8 mouse cellular contexts compared by ENCODE assay signal in the genomic region with DNA sequence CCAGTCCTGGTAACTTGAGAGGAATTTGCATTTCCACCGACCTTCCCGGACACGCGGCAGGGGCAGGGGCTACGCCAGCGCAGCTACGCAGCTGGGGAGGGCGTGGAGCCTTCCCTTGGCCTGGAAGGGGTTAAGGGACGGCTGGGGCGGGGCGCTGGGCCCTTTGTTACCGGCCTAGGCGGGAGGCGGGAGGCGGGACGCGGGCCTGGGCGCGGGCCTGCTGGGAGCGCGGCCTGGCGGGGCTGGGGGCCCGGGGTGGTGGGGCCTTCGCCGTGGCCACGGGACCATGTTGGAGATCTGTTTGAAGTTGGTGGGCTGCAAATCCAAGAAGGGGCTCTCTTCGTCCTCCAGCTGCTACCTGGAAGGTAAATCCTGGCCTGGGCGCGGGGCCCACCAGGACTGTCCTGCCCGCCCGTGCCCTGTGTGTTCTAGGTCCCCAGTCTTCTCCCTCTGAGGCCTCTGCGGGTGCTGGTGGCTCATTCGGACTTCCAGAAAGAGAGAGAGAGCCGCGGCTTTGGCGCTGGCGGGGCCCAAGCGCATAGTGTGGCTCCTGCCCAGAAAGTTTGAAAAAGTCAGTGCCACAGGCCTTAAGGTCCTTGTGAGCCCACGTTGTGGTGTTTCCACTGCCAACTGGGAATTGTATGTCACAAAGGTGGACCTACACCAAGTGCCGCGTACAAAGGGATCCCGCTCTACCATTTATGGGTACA. TPM values are rescaled to one million over a fixed set of nuclear protein-coding genes. Genes with fewer than 3 reads are reported as not detected.
DNase-seq lines count a peak whose midpoint lies in the region; ATAC-seq and TF ChIP-seq lines count a peak whose summit lies in the region.

No protein-coding gene starts in this region.

- H3K4me1 ChIP-seq in ES-Bruce4 (ENCODE audit: control insufficient read depth, insufficient read depth, low read length), result peaks cover 2% of the 10 kb centered on the region
- peaks cover 30% of the 10 kb centered on the region for H3K4me1 ChIP-seq in embryonic facial prominence, embryonic 15.5 days
- H3K4me1 ChIP-seq in heart, embryonic 15.5 days (replicated peaks), result peaks cover 55% of the 10 kb centered on the region

- peak overlapping the region; percentile 91 for H3K4me3 ChIP-seq in ES-Bruce4 (ENCODE audit: low read depth, low read length)
- H3K4me3 ChIP-seq in embryonic facial prominence, embryonic 15.5 days (replicated peaks), result peak overlapping the region; percentile 83
- peak overlapping the region; percentile 93 for H3K4me3 ChIP-seq in heart, embryonic 15.5 days

- H3K27me3 ChIP-seq in ES-Bruce4 (ENCODE audit: control insufficient read depth, insufficient read depth, low read length, poor library complexity, severe bottlenecking), result no peaks in the 10 kb centered on the region
- H3K27me3 ChIP-seq in embryonic facial prominence, embryonic 15.5 days, result no peaks in the 10 kb centered on the region
- no peaks in the 10 kb centered on the region for H3K27me3 ChIP-seq in heart, embryonic 15.5 days

- no peaks in the 10 kb centered on the region for H3K36me3 ChIP-seq in ES-Bruce4 (ENCODE audit: control insufficient read depth, insufficient read depth, low read length, poor library complexity, severe bottlenecking)
- no peaks in the 10 kb centered on the region for H3K36me3 ChIP-seq in embryonic facial prominence, embryonic 15.5 days
- no peaks in the 10 kb centered on the region for H3K36me3 ChIP-seq in heart, embryonic 15.5 days

- WGBS in embryonic facial prominence, embryonic 15.5 days, result under 1% methylated on average over 40 of the region's 42 CpGs
- under 1% methylated on average over 42 of the region's 42 CpGs for WGBS in heart, embryonic 15.5 days

- no peak overlapping the region; the same call in 1 of the 2 replicates for H3K27ac ChIP-seq in ES-Bruce4 (ENCODE audit: insufficient read depth, low read length)
- peak overlapping the region; percentile 95 for H3K27ac ChIP-seq in embryonic facial prominence, embryonic 15.5 days (replicated peaks)
- peak overlapping the region; percentile 98 for H3K27ac ChIP-seq in heart, embryonic 15.5 days

- ATAC-seq in embryonic facial prominence, embryonic 15.5 days (ENCODE audit: insufficient number of reproducible peaks, low FRiP score, low TSS enrichment, low read depth), result peak; percentile 94
- ATAC-seq in heart, embryonic 15.5 days (replicated peaks; ENCODE audit: insufficient number of reproducible peaks, insufficient read depth, low FRiP score, low read depth), result peak; percentile 92
- peak; percentile 93 for ATAC-seq in megakaryocyte, adult 5-6 weeks (ENCODE audit: poor library complexity, severe bottlenecking)

- peak overlapping the region; percentile 86 for H3K9ac ChIP-seq in ES-Bruce4 (ENCODE audit: low read depth, poor library complexity, severe bottlenecking)
- H3K9ac ChIP-seq in embryonic facial prominence, embryonic 15.5 days, result peak overlapping the region; percentile 96
- peak overlapping the region; percentile 99 for H3K9ac ChIP-seq in heart, embryonic 15.5 days

- 0 out of 2 replicates have a peak, but pooled peaks have one; percentile 49 for TF ChIP-seq EP300 in ES-Bruce4 (IDR thresholded peaks at IDR 0.05; ENCODE audit: insufficient read depth, low read depth, low read length)

- TF ChIP-seq POLR2A in ES-Bruce4 (IDR thresholded peaks at IDR 0.05; ENCODE audit: insufficient read depth, low read length), result no peak

- peak overlapping the region; percentile 70 for H3K4me2 ChIP-seq in embryonic facial prominence, embryonic 15.5 days (replicated peaks)
- peak overlapping the region; percentile 86 for H3K4me2 ChIP-seq in heart, embryonic 15.5 days

- TF ChIP-seq CTCF in ES-Bruce4 (IDR thresholded peaks at IDR 0.05; ENCODE audit: low read depth, low read length), result no peak

- peak; percentile 90 for DNase-seq in adrenal gland, postnatal 25 days
- peak; percentile 94 for DNase-seq in kidney, postnatal 10 days
- peak; percentile 56 for DNase-seq in right cerebral cortex, postnatal 25 days
- DNase-seq in urinary bladder, postnatal 4 days (ENCODE audit: low spot score in 2 of 2), result peak; percentile 84 to 90

- H3K9me3 ChIP-seq in ES-Bruce4 (replicated peaks; ENCODE audit: control insufficient read depth, insufficient read depth, low read length, poor library complexity, severe bottlenecking), result no peaks in the 10 kb centered on the region
- no peaks in the 10 kb centered on the region for H3K9me3 ChIP-seq in embryonic facial prominence, embryonic 15.5 days (replicated peaks)
- no peaks in the 10 kb centered on the region for H3K9me3 ChIP-seq in heart, embryonic 15.5 days (replicated peaks)

RNA-seq across cellular contexts. Expression of a gene that starts 50.5 kb away (rescaled TPM):
- not detected in 2 replicates for polyA plus RNA-seq in ES-Bruce4 (2011; ENCODE audit: insufficient read depth, insufficient read length, low read depth, missing spikeins)
- total RNA-seq in adrenal gland, postnatal 25 days (2021), result not detected in 2 replicates
- polyA plus RNA-seq in embryonic facial prominence, embryonic 15.5 days (2015; fragmentation: Nextera tagmentation; extraction: Ambion mirVana), result 0.07 TPM in 1 of 2 replicates, not detected in the other
- polyA plus RNA-seq in heart, embryonic 15.5 days (2015; fragmentation: Nextera tagmentation; extraction: Ambion mirVana), result 0.04 and 0.18 TPM in 2 replicates
- total RNA-seq in megakaryocyte, adult 5-6 weeks (2015), result 0.57 and 0.65 TPM in 2 replicates
- total RNA-seq in megakaryocyte, adult 5-6 weeks (2017), result 0.04 and 0.29 TPM in 2 replicates
